In the genomic region with DNA sequence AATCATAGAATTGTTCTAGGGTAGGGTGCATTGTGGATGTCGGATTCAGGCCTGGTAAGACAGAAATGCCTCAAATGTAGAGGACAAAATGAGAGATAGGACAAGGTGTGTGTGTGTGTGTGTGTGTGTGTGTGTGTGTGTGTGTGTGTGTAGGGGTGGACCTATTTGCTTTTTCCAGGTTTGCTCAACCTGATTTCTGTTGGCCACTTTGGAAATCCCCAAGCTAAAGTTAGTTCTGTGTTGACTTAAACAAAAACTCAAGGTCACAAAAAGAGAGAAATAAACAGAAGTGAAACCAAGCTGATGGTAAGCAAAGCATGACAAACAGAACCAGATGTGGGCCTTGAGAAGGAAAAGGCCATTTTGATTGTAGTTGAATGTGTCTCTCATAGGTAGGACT, we compare ENCODE assay signal across 6 mouse cellular contexts.
A peak's percentile ranks its signal among the peaks of the same experiment; 100 is the strongest.
DNase-seq lines count a peak whose midpoint lies in the region; ATAC-seq and TF ChIP-seq lines count a peak whose summit lies in the region.
"Not testable (repeated sequence)": the region's sequence is repeated elsewhere in the genome, so short reads cannot be mapped to it uniquely, and the experiment has no call there.

No protein-coding gene starts in this region.

- ATAC-seq in neutrophil, adult 5-6 weeks (ENCODE audit: extremely low read depth, insufficient number of reproducible peaks, low FRiP score, poor library complexity, severe bottlenecking), result peak; percentile 94

- dilution Hi-C loops in CH12.LX (cut with MboI; ENCODE audit: extremely low pct_ligation_motif_present, extremely low pct_unique_long_range_greater_than_20kb, low sequenced_read_pairs), result not testable (repeated sequence)

- TF ChIP-seq EP300 in CH12.LX (IDR thresholded peaks at IDR 0.05; ENCODE audit: low read length), result peak; percentile 99

- H3K4me1 ChIP-seq in CH12.LX (ENCODE audit: control insufficient read depth in 1 of 2, insufficient read depth in 2 of 2), result peaks cover 20 to 74% of the 10 kb centered on the region in 2 experiments
- H3K4me1 ChIP-seq in liver, adult 2 months (ENCODE audit: control insufficient read depth, insufficient read depth, low read length), result not testable (repeated sequence)

- TF ChIP-seq CTCF in CH12.LX (conservative IDR thresholded peaks at IDR 0.05 in 1 of 2, IDR thresholded peaks at IDR 0.05 in 1 of 2; ENCODE audit: low read depth in 2 of 2, low read length in 2 of 2); liver, adult 2 months (IDR thresholded peaks at IDR 0.05; ENCODE audit: low read depth, low read length): not testable (repeated sequence)

- H3K36me3 ChIP-seq in CH12.LX (replicated peaks in 1 of 2; ENCODE audit: control insufficient read depth in 1 of 2, insufficient read depth in 1 of 2, low read length in 1 of 2); liver, adult 2 months (ENCODE audit: control insufficient read depth, insufficient read depth, low read length): not testable (repeated sequence)

- not testable (repeated sequence) for H3K9me3 ChIP-seq in CH12.LX (replicated peaks; ENCODE audit: low read length)

- peak; percentile 42 for TF ChIP-seq POLR2A in CH12.LX (IDR thresholded peaks at IDR 0.05; ENCODE audit: low read depth, low read length)
- not testable (repeated sequence) for TF ChIP-seq POLR2A in liver, adult 2 months (IDR thresholded peaks at IDR 0.05; ENCODE audit: extremely low read depth, insufficient read depth, low read length)

- peak overlapping the region; percentile 98 for H3K9ac ChIP-seq in CH12.LX (ENCODE audit: insufficient read depth, low read depth)
- not testable (repeated sequence) for H3K9ac ChIP-seq in liver, adult 2 months (ENCODE audit: low read depth, low read length)

- not testable (repeated sequence) for H3K79me2 ChIP-seq in CH12.LX (replicated peaks; ENCODE audit: control insufficient read depth, extremely low read depth, insufficient read depth, poor library complexity, severe bottlenecking); liver, adult 2 months (ENCODE audit: control insufficient read depth, insufficient read depth, low read length)

- 76% methylated on average over 1 of the region's 1 CpGs for WGBS in liver, adult 2 months

- peak overlapping the region; percentile 100 for H3K27ac ChIP-seq in CH12.LX (ENCODE audit: insufficient read depth, low read depth)
- not testable (repeated sequence) for H3K27ac ChIP-seq in liver, adult 2 months (replicated peaks; ENCODE audit: insufficient read depth, low read depth, low read length)

- H3K4me3 ChIP-seq in CH12.LX (replicated peaks in 1 of 3; ENCODE audit: low read depth in 2 of 3, low read length in 2 of 3, poor library complexity in 1 of 3); liver, adult 2 months (ENCODE audit: insufficient read depth, low read depth, low read length): not testable (repeated sequence)

- peak overlapping the region; percentile 84; the same call in 1 of the 2 replicates for H3K4me2 ChIP-seq in CH12.LX (ENCODE audit: insufficient read depth, low read depth, poor library complexity, severe bottlenecking)

- peak; percentile 17 for TF ChIP-seq RAD21 in CH12.LX (IDR thresholded peaks at IDR 0.05; ENCODE audit: low read depth, low read length)

- in situ Hi-C loops in CH12.LX (cut with MboI; ENCODE audit: low pct_ligation_motif_present, low pct_unique_long_range_greater_than_20kb, low sequenced_read_pairs), result loop anchor here (5.0 kb wide), 2 partner anchors 45 to 145 kb away; no protein-coding TSS in a partner anchor

- not testable (repeated sequence) for H3K27me3 ChIP-seq in CH12.LX (replicated peaks); liver, adult 2 months (ENCODE audit: control insufficient read depth, insufficient read depth, low read length)

- peak; percentile 95 for DNase-seq in CH12.LX (ENCODE audit: extremely low read depth)
- DNase-seq in liver, adult 2 months (ENCODE audit: extremely low read depth, low read depth, low spot score), result peak; percentile 23
- DNase-seq in lung, postnatal 25 days (ENCODE audit: low spot score), result peak; percentile 32
- peak; percentile 28 to 44 for DNase-seq in spleen, adult 18-20 months
- peak; percentile 27 to 57 for DNase-seq in spleen, postnatal 4 days (ENCODE audit: low spot score in 2 of 2)

TF ChIP-seq in CH12.LX, 34 proteins besides CTCF, POLR2A, EP300 and RAD21:
- TF ChIP-seq ETS1 (conservative IDR thresholded peaks at IDR 0.05; ENCODE audit: low read depth, low read length), result peak; percentile 91
- peak; percentile 90; the same call in 1 of the 2 replicates for TF ChIP-seq MYC (IDR thresholded peaks at IDR 0.05; ENCODE audit: low read depth, low read length)
- peak; percentile 73; the same call in 1 of the 2 replicates for TF ChIP-seq KAT2A (IDR thresholded peaks at IDR 0.05; ENCODE audit: insufficient replicate concordance, low read length)
- peak; percentile 100 for TF ChIP-seq TCF12 (IDR thresholded peaks at IDR 0.05; ENCODE audit: low read depth, low read length)
- TF ChIP-seq MEF2A (IDR thresholded peaks at IDR 0.05; ENCODE audit: borderline replicate concordance, low read depth, low read length), result peak; percentile 100
- peak; percentile 85 for TF ChIP-seq MAFK (IDR thresholded peaks at IDR 0.05; ENCODE audit: insufficient replicate concordance, low read length)
- TF ChIP-seq MAX (IDR thresholded peaks at IDR 0.05; ENCODE audit: low read length), result peak; percentile 73
- 0 out of 2 replicates have a peak, but pooled peaks have one; percentile 44 for TF ChIP-seq TBP (conservative IDR thresholded peaks at IDR 0.05; ENCODE audit: low read depth, low read length)
- TF ChIP-seq ZNF384 (IDR thresholded peaks at IDR 0.05; ENCODE audit: low read depth, low read length), result peak; percentile 67
- peak; percentile 76; the same call in 1 of the 2 replicates for TF ChIP-seq E2F4 (IDR thresholded peaks at IDR 0.05; ENCODE audit: insufficient replicate concordance, low read depth, low read length)
- peak; percentile 96 for TF ChIP-seq JUND (conservative IDR thresholded peaks at IDR 0.05; ENCODE audit: low read depth, low read length)
- TF ChIP-seq BHLHE40 (IDR thresholded peaks at IDR 0.05; ENCODE audit: low read depth, low read length), result peak; percentile 88
- TF ChIP-seq MAZ (IDR thresholded peaks at IDR 0.05; ENCODE audit: low read depth, low read length), result peak; percentile 88
- peak; percentile 96 for TF ChIP-seq CHD2 (IDR thresholded peaks at IDR 0.05; ENCODE audit: low read length)
- peak; percentile 48 for TF ChIP-seq HCFC1 (IDR thresholded peaks at IDR 0.05; ENCODE audit: low read depth, low read length)
- peak; percentile 94 for TF ChIP-seq JUN (IDR thresholded peaks at IDR 0.05; ENCODE audit: insufficient read depth, low read depth, low read length)
- peak; percentile 48 for TF ChIP-seq SMC3 (IDR thresholded peaks at IDR 0.05; ENCODE audit: low read depth, low read length)
- peak; percentile 98 for TF ChIP-seq RCOR1 (conservative IDR thresholded peaks at IDR 0.05; ENCODE audit: low read depth, low read length)
- TF ChIP-seq SIN3A (IDR thresholded peaks at IDR 0.05; ENCODE audit: low read length), result peak; percentile 96
- peak; percentile 99 for TF ChIP-seq IRF4 (IDR thresholded peaks at IDR 0.05; ENCODE audit: low read depth, low read length)
TF ChIP-seq in CH12.LX: peak in this region for 20; not testable (repeated sequence) for 14.

Comparison
In these comparisons a context has a peak if more than half of its experiments do, and no peak if none do; other contexts are left out.
1. DNase-seq: peak in every context shown above with its lines; median percentile 95 in CH12.LX; 42 in spleen, postnatal 4 days; 36 in spleen, adult 18-20 months; 32 in lung, postnatal 25 days; 23 in liver, adult 2 months.